Mouse (Mus musculus) bone marrow macrophage, adult 2 months (primary cell): ENCODE measurements around the gene Them5. TPM values are rescaled to one million over a fixed set of nuclear protein-coding genes. Genes with fewer than 3 reads are reported as not detected.

Experiments used
- H3K27ac ChIP-seq: 2 replicates; pipeline ENCODE4 v1.5.1; 2012; ENCODE audit warnings: low read depth, low read length; ENCODE audit not compliant: insufficient read depth
- H3K4me1 ChIP-seq: 2 replicates; pipeline ENCODE4 v1.6.1; 2012; ENCODE audit warnings: low read length; ENCODE audit not compliant: control insufficient read depth, insufficient read depth
- H3K4me3 ChIP-seq: 2 replicates; pipeline ENCODE4 v1.5.1; 2012; ENCODE audit warnings: mild to moderate bottlenecking, low read length, moderate library complexity; ENCODE audit not compliant: insufficient read depth
- CTCF ChIP-seq: IDR thresholded peaks from 2 replicates; pipeline ENCODE4 v1.5.1; 2012; ENCODE audit warnings: low read depth, mild to moderate bottlenecking, low read length, moderate library complexity
- POLR2A ChIP-seq: IDR thresholded peaks from 2 replicates; pipeline ENCODE4 v1.6.1; 2012; ENCODE audit warnings: mild to moderate bottlenecking, low read depth, low read length, borderline replicate concordance
- polyA plus RNA-seq: library from polyadenylated mRNA; stranded (reverse); fragments of >200 nt; gene quantifications from 2 replicates; pipeline ENCODE4 v1.2.4, GENCODE M21; 2012; ENCODE audit not compliant: missing spikeins, insufficient read depth, insufficient read length

The Them5 gene
- polyA plus RNA-seq, 1 experiment: not detected

DNA sequence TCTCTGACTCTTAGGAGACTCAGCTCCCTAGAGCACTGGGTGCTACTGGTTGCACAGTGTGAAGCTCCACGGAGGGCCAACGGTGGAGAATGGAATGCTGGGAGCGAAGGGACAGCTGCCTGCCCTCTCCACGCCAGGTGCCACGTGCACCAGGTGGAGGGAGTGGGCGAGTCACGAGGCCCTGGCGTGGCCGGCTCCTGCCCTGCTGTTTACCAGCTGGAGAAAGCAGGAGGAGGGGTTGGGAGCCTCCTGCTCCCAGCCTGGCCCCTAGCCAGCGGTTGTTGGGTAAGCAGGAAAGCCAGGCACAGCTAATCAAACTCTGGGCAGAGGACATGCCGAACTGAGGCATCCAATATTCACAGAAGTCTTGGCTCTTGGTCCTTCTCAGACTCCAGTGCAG, 29.7 kb downstream of the Them5 start:
- Histone ChIP-seq H3K27ac (no peak overlapping the region), H3K4me1 (peaks cover 10% of the 10 kb centered on the region), H3K4me3 (no peak overlapping the region)
- TF ChIP-seq CTCF (no peak), POLR2A (no peak)

DNA sequence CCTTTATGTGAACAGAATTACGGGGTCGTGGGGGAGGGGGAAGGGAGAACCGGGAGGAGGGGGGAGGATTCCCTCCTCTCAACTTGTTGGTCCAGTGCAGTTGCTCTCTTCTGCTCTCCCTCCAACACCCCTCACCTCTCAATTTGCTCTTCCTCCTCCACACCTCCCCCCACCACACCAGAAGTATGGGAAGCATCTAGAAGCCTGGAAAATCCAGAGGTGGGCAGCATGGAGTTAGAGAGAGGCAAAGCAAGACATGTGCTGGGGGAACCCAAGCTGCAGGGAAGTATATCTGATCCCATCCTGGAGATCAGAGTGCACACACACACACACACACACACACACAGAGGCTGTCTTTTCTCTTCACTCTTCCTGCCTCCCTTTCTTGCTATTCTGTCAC, 30.1 kb downstream of the Them5 start:
- Histone ChIP-seq H3K4me3 (no peak overlapping the region), H3K27ac (no peak overlapping the region), H3K4me1 (peaks cover 10% of the 10 kb centered on the region)
- TF ChIP-seq CTCF (no peak), POLR2A (no peak)

DNA sequence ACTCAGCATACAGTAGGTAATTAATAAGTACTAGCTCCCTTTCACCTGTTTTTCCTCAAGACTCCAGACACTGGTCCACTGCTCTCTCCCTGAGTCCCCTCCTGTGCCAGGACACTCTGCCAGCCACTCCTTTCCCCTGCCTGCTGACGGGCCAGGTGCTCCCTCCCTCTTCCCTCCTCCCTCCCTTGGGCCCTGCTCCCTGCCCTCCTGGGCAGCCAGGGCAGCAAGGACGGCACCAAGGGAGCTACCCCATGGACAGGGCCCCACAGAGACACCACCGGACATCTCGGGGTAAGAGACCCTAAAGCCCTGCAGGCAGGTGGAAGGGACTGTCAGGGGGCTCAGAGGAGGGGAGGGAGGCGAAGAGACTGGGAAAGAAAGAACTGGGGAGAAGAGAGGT, 30.7 kb downstream of the Them5 start, which contains the start of gene Rorc:
Gene Rorc, plus strand, starts transcription at position 154 of the 400 bp plus-strand sequence.
- Histone ChIP-seq H3K4me1 (peaks cover 10% of the 10 kb centered on the region), H3K27ac (no peak within 1 kb of the TSS), H3K4me3 (no peak within 1 kb of the TSS)
- no peak for TF ChIP-seq CTCF
- no peak for TF ChIP-seq POLR2A

DNA sequence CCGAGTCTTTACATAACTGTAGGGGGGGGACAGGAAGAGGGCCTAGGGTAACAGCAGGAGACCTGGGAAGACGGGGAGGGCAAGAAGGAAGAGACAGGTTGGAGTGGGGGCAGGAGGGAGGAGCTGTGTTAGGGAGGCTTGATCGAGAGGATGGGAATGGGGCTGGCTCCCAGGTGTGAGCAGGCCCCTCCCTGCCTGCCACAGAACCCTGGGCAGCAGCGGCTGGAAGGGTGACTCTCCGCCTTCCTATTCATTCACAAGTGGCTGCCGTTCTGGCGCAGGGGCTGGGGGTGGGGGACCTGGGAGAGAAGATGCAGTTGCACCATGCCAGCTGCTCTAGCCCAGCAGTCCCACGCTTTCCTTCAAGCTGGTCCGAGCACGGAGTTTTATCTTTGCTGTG, 31.2 kb downstream of the Them5 start:
- H3K4me1 ChIP-seq: peaks cover 10% of the 10 kb centered on the region
- H3K27ac ChIP-seq: no peak overlapping the region
- H3K4me3 ChIP-seq: no peak overlapping the region
- no peak for TF ChIP-seq CTCF
- TF ChIP-seq POLR2A: no peak

DNA sequence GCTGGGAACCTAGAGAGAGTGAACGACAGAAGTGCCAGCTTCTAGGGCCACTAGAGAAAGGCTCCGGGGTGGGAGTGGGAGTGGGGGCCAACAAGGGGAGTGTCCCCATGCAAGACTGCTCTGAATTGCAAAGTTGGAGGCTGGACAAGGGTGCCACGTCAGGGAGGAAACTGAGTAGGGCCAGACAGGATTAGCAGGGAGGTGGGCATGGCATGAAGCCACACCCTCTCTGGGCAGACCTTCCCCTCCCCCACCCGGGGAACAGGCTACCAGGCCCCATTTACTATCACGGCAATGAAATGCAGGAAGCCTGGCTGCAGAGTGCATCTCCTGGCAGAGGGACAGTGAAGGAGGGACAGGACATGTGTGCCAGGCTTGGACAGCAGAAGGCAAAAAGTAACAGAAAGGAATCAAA, 31.7 kb downstream of the Them5 start:
- no peak for TF ChIP-seq POLR2A
- TF ChIP-seq CTCF: no peak
- no peak overlapping the region for H3K4me3 ChIP-seq
- peaks cover 10% of the 10 kb centered on the region for H3K4me1 ChIP-seq
- no peak overlapping the region for H3K27ac ChIP-seq

DNA sequence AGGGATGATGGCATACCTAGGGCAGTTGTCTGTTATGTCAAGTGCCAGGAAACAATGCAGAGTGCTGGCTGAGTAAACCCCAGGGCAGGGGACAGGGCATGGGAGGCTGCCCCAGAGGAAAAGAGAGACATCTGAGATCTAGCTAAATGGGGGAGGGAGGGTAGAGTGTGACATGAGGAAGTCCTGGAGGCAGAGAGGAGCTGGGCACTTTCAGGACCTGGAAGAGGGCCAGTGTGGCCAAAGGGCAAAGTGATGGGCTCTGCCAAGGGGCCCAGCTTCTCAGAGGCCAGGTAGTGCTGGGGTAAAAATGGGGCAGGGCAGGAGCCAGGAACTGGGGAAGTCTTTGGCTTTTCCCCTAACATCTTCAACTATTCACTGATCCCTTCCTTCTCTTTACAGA, 32.7 kb downstream of the Them5 start:
- no peak overlapping the region for H3K4me3 ChIP-seq
- TF ChIP-seq CTCF (no peak), POLR2A (no peak)
- peaks cover 13% of the 10 kb centered on the region for H3K4me1 ChIP-seq
- H3K27ac ChIP-seq: no peak overlapping the region

DNA sequence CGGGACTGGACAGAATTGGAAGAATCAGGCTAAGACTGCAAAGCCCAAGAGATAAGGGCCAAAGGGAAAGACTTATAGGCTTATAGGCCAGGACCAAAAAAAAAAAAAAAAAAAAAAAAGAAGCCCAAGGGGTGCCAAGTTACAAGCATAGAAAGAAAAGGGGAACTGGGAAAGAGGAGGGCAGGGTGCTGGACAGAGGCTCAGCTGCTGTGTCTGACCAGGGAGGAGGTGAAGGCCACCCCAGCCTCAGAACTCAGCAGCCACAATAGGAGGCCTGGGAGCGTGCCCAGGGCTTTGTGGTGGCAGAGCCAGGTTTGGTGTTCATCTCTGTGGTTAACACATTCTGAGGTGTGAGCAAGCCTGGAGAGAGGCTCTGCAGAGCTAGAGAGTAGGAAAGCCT, 33.2 kb downstream of the Them5 start:
- TF ChIP-seq CTCF: no peak
- no peak for TF ChIP-seq POLR2A
- Histone ChIP-seq H3K4me1 (peaks cover 13% of the 10 kb centered on the region), H3K27ac (no peak overlapping the region), H3K4me3 (no peak overlapping the region)

DNA sequence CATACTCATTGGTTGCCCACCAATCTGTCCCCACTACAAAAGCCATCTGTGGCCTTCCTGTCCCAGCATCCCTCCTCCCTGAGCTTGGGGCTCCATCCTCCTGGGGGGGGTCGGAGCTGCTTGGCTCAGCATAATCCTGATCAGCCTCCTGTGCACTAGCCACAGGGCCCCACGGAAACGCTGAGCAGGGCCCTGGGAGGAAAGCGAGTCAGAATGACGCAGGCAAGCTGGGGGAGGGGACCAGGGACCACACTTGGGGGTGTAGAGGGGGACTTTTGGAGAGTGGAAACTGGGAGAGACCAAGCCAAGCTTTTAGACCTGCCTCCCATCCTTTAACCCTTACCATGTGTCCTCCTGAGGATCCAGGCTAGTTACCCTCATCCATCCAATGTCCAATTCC, 34.0 kb downstream of the Them5 start:
- peaks cover 13% of the 10 kb centered on the region for H3K4me1 ChIP-seq
- H3K4me3 ChIP-seq: no peak overlapping the region
- TF ChIP-seq CTCF (no peak), POLR2A (no peak)
- H3K27ac ChIP-seq: no peak overlapping the region

DNA sequence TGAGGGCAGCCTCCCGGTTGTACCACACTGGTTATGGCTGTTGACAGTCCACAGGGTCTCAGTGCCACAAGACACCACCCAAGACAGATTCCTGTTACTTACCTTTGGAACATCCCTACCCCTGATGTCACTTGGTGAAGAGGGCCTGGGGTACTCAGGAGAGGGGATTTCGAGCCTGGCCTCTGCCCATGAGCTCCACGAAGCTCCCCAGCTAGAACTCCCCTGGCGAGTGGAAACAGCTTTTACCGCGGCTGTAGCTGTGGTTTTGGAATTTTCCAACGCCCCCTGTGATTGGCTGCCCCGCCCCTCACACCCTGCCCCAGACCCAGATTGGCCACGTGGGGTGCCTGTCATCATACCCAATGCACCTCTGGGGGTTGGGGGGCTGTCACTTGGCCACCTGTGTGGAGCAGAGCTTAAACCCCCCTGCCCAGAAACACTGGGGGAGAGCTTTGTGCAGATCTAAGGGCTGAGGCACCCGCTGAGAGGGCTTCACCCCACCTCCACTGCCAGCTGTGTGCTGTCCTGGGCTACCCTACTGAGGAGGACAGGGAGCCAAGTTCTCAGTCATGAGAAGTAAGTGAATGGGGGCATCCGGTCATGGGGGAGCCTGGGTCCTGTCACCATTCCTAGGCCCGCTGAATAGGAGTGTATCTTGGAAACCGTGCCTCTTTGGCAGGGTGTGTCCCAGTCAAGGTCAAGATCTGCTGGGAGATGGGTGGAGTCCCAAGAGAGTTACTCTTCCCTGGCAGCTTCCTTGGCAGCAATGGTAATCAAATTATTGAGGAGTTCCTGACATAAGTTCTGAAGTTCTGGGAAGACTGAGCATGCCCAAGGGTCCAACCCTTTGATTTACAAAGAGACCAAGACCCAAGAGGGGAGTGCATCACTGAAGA, 35.4 kb downstream of the Them5 start:
- Histone ChIP-seq H3K27ac (no peak overlapping the region), H3K4me3 (no peak overlapping the region), H3K4me1 (peaks cover 13% of the 10 kb centered on the region)
- no peak for TF ChIP-seq POLR2A
- TF ChIP-seq CTCF: no peak

DNA sequence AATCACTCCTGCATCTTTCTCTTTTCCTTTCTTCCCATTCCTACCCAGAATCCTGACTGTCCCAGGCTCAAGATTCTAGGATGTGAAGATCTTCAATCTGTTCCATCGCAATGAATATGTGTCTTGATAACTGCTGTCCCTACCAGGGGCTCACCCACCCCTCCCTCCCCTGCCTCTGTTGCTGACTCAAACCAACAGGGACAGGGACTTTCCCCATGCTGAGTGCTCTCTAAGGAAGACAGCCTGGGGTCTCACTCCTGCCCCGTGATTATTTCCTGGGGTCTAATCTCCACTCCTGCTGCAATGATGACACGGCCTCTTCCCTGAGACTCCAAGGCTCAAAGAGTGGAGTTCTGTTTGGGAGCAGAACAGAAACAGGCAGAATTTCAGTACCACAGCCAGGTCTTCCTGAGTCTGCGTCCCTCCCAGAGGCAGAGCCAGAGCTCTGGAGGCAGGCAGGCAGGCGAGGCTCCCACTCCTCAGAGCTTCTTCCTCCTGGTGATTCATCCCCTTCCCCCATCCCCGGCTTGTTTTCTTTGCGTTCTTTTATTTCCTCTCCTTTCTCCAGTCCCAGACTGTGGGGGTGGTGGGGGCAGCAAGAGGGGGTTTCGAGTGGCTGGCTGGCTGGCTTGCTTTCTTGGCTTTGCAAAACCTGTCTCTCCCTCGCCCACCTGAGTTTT, 38.1 kb downstream of the Them5 start:
- H3K27ac ChIP-seq: no peak overlapping the region
- TF ChIP-seq POLR2A (no peak), CTCF (no peak)
- H3K4me1 ChIP-seq: peaks cover 7% of the 10 kb centered on the region
- H3K4me3 ChIP-seq: no peak overlapping the region

DNA sequence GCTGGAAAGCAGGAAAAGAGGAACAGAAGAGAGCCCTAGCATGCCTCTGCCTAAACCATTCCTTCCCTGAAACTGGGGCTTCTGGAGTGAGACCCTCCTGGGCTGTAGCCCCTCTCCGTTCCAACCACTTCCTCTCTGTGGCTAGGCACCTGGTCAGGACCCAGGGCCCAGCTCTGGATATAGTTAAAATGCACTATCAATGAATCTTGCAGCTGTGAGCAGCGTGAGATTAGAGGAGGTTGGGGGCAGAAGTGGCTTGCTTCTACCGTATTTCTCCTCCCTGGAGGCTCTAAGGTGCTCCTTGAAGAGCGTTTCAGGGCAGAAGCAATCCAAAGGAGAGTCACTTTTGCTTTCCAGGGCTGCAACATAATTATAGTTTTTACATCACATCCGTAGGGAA, 40.4 kb downstream of the Them5 start:
- TF ChIP-seq CTCF: no peak
- TF ChIP-seq POLR2A: no peak

More for the DNA sequence above, 40.4 kb downstream of the Them5 start:
- Histone ChIP-seq H3K4me3 (no peak overlapping the region), H3K4me1 (0 out of 2 replicates have a peak, but pooled peaks cover 3% of the 10 kb centered on the region), H3K27ac (no peak overlapping the region)
